Mouse (Mus musculus) C2C12 (cell line): Measurements from ENCODE around the gene Proser3.

Source experiments
- CTCF ChIP-seq: IDR thresholded peaks from one replicate; pipeline ENCODE4 v1.5.1; 2011; ENCODE audit not compliant: control insufficient read depth, insufficient read depth, insufficient read length
- MAX ChIP-seq: IDR thresholded peaks from one replicate; pipeline ENCODE4 v1.6.1; 2011; ENCODE audit warnings: mild to moderate bottlenecking, control low read depth
- USF1 ChIP-seq: IDR thresholded peaks from one replicate; pipeline ENCODE4 v1.6.1; 2011; ENCODE audit warnings: low read depth, mild to moderate bottlenecking, control low read depth, moderate library complexity

DNA sequence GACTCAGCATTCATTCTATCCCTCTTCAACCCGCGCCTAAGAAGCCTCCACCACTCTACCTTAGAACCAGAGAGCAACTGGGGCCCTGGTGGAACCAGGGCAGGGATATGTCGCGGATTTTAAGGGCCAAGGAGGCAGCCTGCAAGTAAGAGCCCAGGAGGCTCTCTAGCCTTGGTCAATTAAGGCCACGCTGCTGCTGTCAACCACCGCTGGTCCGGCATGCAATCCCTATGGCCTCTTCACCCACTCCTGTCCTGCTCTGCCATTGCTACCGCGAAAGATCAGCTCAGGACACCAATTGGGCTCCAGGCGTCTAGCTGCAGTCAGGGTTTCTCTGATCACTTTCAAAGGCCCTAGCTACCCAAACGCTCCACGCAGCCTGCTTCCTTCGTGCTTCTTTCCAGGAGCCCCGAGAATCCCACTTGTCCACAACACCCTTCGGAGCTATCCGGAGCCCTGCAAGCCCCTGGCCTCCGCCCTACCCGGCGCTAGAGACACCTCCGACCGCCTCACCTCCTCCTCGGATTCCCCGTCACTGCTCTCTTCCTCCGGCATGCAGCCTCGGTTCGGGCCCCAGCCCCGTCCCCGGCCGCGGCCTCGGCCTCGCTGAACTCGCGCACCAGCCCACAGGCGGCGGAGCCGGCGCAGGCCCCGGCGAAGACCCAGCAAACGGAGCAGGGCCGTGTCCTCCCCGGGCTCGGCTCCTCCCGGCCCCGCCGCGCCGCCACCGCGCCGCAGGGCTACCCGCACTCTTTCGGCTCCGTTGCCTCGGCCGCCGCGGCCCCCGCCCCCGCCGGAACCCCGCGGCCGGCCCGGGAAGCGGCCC, 36.0 kb upstream of the Proser3 start:
- TF ChIP-seq USF1, result no peak
- no peak for TF ChIP-seq CTCF
- TF ChIP-seq MAX, result no peak
